Mouse (Mus musculus) CH12.LX (cell line): ENCODE data around the gene Phospho1.

Experiments
- CHD2 ChIP-seq: IDR thresholded peaks from 2 replicates; pipeline ENCODE4 v1.6.1; 2011; ENCODE audit warnings: low read length, improper control_type of control experiment
- CTCF ChIP-seq, 2 experiments: IDR thresholded peaks in 1 of 2; conservative IDR thresholded peaks in 1 of 2; 2 replicates each; pipeline ENCODE4 v1.5.1; 2011 to 2012; ENCODE audit warnings: low read depth in 2 of 2, low read length in 2 of 2, improper control_type of control experiment in 1 of 2, inconsistent platforms in 1 of 2, mild to moderate bottlenecking in 1 of 2, moderate library complexity in 1 of 2
- GABPA ChIP-seq: IDR thresholded peaks from 2 replicates; pipeline ENCODE4 v1.6.1; 2012; ENCODE audit warnings: low read depth, low read length, improper control_type of control experiment, inconsistent platforms; ENCODE audit not compliant: insufficient replicate concordance
- KAT2A ChIP-seq: IDR thresholded peaks from 2 replicates; pipeline ENCODE4 v1.6.1; 2012; ENCODE audit warnings: low read length, improper control_type of control experiment, inconsistent platforms; ENCODE audit not compliant: insufficient replicate concordance
- MAFK ChIP-seq: IDR thresholded peaks from 2 replicates; pipeline ENCODE4 v1.6.1; 2011; ENCODE audit warnings: low read length, improper control_type of control experiment; ENCODE audit not compliant: insufficient replicate concordance
- MAX ChIP-seq: IDR thresholded peaks from 2 replicates; pipeline ENCODE4 v1.6.1; 2011; ENCODE audit warnings: low read length, improper control_type of control experiment
- POLR2A ChIP-seq: IDR thresholded peaks from 2 replicates; pipeline ENCODE4 v1.6.1; 2011; ENCODE audit warnings: low read depth, mild to moderate bottlenecking, improper control_type of control experiment, low read length
- USF1 ChIP-seq: IDR thresholded peaks from 2 replicates; pipeline ENCODE4 v1.6.1; 2014; ENCODE audit warnings: low read depth, mild to moderate bottlenecking, inconsistent platforms, low read length, improper control_type of control experiment
- ZKSCAN1 ChIP-seq: IDR thresholded peaks from 2 replicates; pipeline ENCODE4 v1.6.1; 2012; ENCODE audit warnings: low read depth, inconsistent platforms, low read length, improper control_type of control experiment, borderline replicate concordance

GRCm38 (mm10) chr11:95840694-95841497, 16.6 kb downstream of the Phospho1 start:
- TF ChIP-seq CTCF (conservative IDR thresholded peaks at IDR 0.05 in 1 of 2, IDR thresholded peaks at IDR 0.05 in 1 of 2; ENCODE audit: low read depth in 2 of 2, low read length in 2 of 2): no peak
- TF ChIP-seq ZKSCAN1: no peak
- TF ChIP-seq MAFK: no peak
- TF ChIP-seq MAX: no peak
- TF ChIP-seq GABPA: no peak
- no peak for TF ChIP-seq POLR2A
- TF ChIP-seq CHD2: no peak
- TF ChIP-seq KAT2A: no peak
- TF ChIP-seq USF1: no peak
